Mouse (Mus musculus) hindbrain, embryonic 10.5 days (tissue): Measurements from ENCODE around the gene Matk. TPM values are rescaled to one million over a fixed set of nuclear protein-coding genes. Genes with fewer than 3 reads are reported as not detected.

Source experiments
- DNase-seq: peaks from one replicate; pipeline ENCODE4 v3.0.0-alpha.2; 2017; ENCODE audit warnings: low spot score
- H3K27ac ChIP-seq: fragments of 300-500 bp; sonication (generic); 2 replicates; pipeline ENCODE4 v1.5.1; 2016; ENCODE audit warnings: mild to moderate bottlenecking, moderate library complexity
- H3K27me3 ChIP-seq: fragments of 300-500 bp; sonication (generic); 2 replicates; pipeline ENCODE4 v1.6.1; 2016; ENCODE audit warnings: mild to moderate bottlenecking; ENCODE audit not compliant: poor library complexity, insufficient read depth, severe bottlenecking
- H3K36me3 ChIP-seq: fragments of 300-500 bp; sonication (generic); 2 replicates; pipeline ENCODE4 v1.6.1; 2016; ENCODE audit warnings: mild to moderate bottlenecking, moderate library complexity
- H3K4me1 ChIP-seq: fragments of 300-500 bp; sonication (generic); replicated peaks from 2 replicates; pipeline ENCODE4 v1.6.1; 2016; ENCODE audit warnings: mild to moderate bottlenecking
- H3K4me3 ChIP-seq: fragments of 300-500 bp; sonication (generic); 2 replicates; pipeline ENCODE4 v1.5.1; 2016; ENCODE audit warnings: mild to moderate bottlenecking, moderate library complexity
- H3K9me3 ChIP-seq: fragments of 300-500 bp; sonication (generic); 2 replicates; pipeline ENCODE4 v1.6.1; 2016; ENCODE audit warnings: mild to moderate bottlenecking, moderate library complexity
- WGBS: fragments of 180-500 bp; shearing (Covaris S2); methylation state at CpG from one replicate; pipeline ENCODE4 v1.1.7; 2016; 5-methylcytosine and 5-hydroxymethylcytosine counted together
- polyA plus RNA-seq: library from polyadenylated mRNA; unstranded; fragments of >200 nt; fragmentation: Nextera tagmentation; extraction: Ambion mirVana; gene quantifications from 2 replicates; pipeline ENCODE4 v1.2.1, GENCODE M21; 2016

Gene Matk
- polyA plus RNA-seq, 1 experiment from 2014 or later = 3.9 TPM

DNA sequence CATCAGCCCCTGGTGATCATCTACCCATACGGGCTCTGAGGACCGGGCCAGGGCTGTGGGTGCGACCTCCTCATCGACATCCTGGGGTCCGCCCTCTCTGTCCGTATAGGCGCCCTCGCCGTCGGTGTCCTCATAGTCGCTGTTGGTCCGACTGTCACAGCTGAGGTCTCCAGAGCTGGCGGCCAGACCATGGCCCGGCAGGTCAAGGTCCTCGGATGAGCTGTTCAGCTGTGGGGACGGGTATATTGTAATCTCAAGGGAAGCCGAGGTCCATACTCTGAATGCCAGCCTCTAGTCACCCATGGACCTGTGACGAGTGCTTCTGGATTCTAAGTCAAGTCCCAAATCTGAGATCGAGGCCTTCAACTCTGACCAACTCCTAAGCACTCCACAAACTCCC is 21.1 kb downstream of the Matk start:
- Histone ChIP-seq H3K9me3 (no peaks in the 10 kb centered on the region), H3K27ac (no peak overlapping the region), H3K27me3 (peaks cover 6% of the 10 kb centered on the region; the same call in 1 of the 2 replicates), H3K4me3 (0 out of 2 replicates have a peak overlapping the region, but pooled peaks have one; percentile 2), H3K36me3 (peaks cover 60% of the 10 kb centered on the region), H3K4me1 (peaks cover 6% of the 10 kb centered on the region)
- 94% methylated on average over 19 of the region's 19 CpGs for WGBS
- DNase-seq = no peak

DNA sequence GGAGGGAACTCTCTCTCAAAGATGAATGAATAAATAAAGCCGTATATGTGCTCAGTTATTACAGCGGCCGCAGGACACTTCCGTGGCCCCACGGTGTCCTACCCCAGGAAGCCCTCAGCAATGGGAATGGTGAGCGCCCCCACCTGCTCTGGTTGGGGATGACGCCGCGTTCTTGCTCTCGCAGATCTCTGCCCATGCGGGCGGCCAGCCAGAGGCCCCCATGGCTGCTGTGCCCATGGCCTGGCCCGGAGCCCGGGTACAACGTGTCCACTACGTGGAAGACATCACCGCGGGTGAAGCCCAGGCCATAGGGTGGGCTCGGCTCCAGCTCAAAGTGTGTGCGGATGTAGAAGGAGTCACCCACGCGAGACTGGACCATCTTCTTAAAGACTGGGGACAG is 24.9 kb downstream of the Matk start:
- DNase-seq = no peak
- Histone ChIP-seq H3K4me3 (no peak overlapping the region), H3K36me3 (peaks cover 30% of the 10 kb centered on the region), H3K27me3 (peaks cover 39% of the 10 kb centered on the region), H3K9me3 (no peaks in the 10 kb centered on the region), H3K4me1 (peaks cover 19% of the 10 kb centered on the region), H3K27ac (no peak overlapping the region; the same call in 1 of the 2 replicates)
- WGBS = 78% methylated on average over 22 of the region's 22 CpGs

DNA sequence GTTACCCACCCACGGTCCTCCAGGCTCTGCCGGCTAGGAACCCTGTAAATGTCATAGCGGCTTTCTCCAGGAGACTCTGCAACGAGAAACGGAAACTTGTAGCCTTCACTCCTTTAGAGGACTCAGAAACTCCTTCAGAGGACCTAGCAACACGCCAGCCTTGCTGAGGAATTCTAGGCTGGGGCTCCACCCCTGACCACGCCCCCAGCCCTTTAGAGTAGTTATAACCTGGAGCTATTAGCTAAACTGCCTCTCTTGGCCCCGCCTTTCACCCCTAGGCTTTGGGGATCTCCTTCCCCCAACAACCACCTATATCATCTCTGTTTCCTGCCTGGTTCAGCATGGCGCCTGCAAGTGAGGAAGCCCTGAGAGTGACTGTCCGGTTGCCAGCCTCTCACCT is 26.8 kb downstream of the Matk start:
- Histone ChIP-seq H3K9me3 (no peaks in the 10 kb centered on the region), H3K36me3 (peaks cover 12% of the 10 kb centered on the region; the same call in 1 of the 2 replicates), H3K4me1 (peaks cover 23% of the 10 kb centered on the region), H3K27me3 (peaks cover 57% of the 10 kb centered on the region), H3K4me3 (0 out of 2 replicates have a peak overlapping the region, but pooled peaks have one; percentile 5), H3K27ac (no peak overlapping the region)
- DNase-seq = no peak
- 47% methylated on average over 10 of the region's 10 CpGs for WGBS

DNA sequence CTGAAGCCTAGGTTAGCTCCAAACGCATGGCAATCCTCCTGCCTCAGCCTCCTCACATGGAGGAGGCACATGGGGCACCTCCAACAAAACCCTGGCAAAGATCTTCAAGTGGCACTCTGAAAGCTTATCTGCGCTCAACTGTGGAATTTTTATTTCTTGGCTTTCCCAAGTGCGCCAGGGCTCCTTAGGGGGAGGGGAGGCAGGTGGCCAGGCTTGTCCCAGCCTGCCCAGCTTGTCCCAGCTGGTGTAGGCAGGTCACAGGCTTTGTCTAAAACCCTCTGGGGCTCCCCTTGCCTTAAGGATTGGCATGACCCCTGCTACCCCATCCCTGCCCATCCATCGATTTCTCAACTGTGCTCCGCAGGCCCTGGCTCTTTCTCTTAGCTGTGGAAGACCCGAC is 31.5 kb downstream of the Matk start:
- H3K27ac ChIP-seq = peak overlapping the region; percentile 59; the same call in 1 of the 2 replicates
- WGBS = 51% methylated on average over 6 of the region's 6 CpGs
- H3K4me3 ChIP-seq = peak overlapping the region; percentile 60; the same call in 1 of the 2 replicates
- no peaks in the 10 kb centered on the region for H3K36me3 ChIP-seq
- peaks cover 44% of the 10 kb centered on the region for H3K4me1 ChIP-seq
- peaks cover 78% of the 10 kb centered on the region for H3K27me3 ChIP-seq
- no peaks in the 10 kb centered on the region for H3K9me3 ChIP-seq
- DNase-seq = no peak

DNA sequence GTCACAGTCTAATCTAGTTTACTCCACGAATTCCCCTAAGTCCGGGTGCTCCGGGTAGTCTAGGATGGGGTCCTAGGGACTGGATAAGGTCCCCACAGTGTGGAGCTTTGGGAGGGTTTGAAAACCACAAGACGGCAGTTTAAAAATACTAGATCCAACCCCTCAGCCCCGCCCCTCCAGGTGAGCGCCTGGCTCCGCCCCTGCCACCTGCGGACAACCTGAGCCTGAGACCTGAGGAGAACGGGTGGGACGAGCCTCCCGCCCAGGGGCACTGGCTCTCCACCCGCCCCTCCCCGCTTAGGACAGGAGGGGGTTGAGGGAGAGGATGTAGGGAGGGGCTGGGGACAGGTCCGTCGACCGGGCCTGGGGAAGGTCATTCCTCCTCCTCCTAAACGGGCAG is 32.0 kb downstream of the Matk start:
- peak overlapping the region; percentile 60 for H3K4me3 ChIP-seq
- peaks cover 79% of the 10 kb centered on the region for H3K27me3 ChIP-seq
- H3K27ac ChIP-seq = peak overlapping the region; percentile 87
- no peaks in the 10 kb centered on the region for H3K9me3 ChIP-seq
- peaks cover 41% of the 10 kb centered on the region for H3K4me1 ChIP-seq
- WGBS = 11% methylated on average over 17 of the region's 17 CpGs
- no peak for DNase-seq
- no peaks in the 10 kb centered on the region for H3K36me3 ChIP-seq

DNA sequence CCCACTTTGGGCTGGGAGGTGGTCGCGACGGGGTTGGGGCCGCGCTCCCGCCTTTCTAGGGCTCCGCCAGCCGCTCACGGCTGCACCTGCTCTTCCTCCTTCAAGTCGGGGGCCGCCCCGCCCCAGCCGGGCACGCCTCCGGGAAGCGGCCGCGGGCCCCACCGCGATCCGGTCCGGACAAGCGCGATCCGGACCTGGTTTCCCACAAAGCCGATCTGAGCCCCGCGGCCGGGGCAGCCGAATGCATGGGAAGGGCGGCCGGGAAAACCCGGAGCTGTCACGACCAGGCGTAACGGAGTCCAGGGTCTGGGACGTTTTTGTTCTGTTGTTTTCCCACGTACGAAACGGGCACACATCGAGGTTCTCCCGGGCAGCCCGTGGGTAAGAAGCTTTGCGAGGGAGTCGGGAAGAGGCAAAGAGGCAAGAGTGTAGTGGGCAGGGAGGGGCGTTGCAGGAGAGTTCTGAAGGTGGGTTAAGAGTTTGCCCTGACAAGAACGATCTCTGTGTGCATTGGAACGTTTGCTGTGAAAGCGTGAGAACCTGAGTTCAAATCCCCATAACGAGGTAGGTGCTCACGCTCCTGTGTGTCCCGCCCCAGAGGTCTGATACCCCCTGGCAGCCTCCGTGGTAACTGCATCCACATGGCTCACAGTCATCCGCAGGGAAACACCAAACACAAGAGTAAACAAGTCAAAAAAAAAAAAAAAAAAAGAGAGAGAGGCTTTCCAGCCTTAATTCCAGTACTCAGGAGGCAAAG is 33.1 kb downstream of the Matk start:
- peak; percentile 93 for DNase-seq
- peaks cover 79% of the 10 kb centered on the region for H3K27me3 ChIP-seq
- no peaks in the 10 kb centered on the region for H3K36me3 ChIP-seq
- no peaks in the 10 kb centered on the region for H3K9me3 ChIP-seq
- H3K27ac ChIP-seq = peak overlapping the region; percentile 87
- WGBS = 2% methylated on average over 54 of the region's 54 CpGs
- H3K4me3 ChIP-seq = peak overlapping the region; percentile 60
- H3K4me1 ChIP-seq = peaks cover 39% of the 10 kb centered on the region

DNA sequence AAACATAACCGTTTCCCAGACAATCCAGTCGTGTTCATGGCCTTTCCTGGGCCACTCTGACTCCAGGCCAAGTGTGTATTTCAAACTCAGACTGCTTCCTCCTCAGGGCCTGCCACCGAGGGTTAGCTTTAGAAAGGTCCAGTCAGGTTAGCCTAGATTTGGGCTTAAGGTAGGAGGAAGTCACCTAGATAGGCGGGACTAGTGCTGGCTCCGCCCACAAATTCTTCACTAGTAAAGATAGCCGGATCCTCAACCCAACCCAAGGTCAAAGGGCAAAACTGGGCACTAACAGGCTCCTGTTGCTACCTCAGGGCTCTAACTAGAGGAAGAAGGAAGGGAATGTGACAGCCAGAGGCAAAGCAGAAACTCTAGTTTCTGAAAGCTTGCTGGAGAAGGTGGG is 33.9 kb downstream of the Matk start:
- H3K27me3 ChIP-seq = peaks cover 79% of the 10 kb centered on the region
- H3K27ac ChIP-seq = no peak overlapping the region
- WGBS = 42% methylated on average over 6 of the region's 6 CpGs
- no peak for DNase-seq
- H3K36me3 ChIP-seq = no peaks in the 10 kb centered on the region
- peaks cover 39% of the 10 kb centered on the region for H3K4me1 ChIP-seq
- no peaks in the 10 kb centered on the region for H3K9me3 ChIP-seq
- no peak overlapping the region; the same call in 1 of the 2 replicates for H3K4me3 ChIP-seq

DNA sequence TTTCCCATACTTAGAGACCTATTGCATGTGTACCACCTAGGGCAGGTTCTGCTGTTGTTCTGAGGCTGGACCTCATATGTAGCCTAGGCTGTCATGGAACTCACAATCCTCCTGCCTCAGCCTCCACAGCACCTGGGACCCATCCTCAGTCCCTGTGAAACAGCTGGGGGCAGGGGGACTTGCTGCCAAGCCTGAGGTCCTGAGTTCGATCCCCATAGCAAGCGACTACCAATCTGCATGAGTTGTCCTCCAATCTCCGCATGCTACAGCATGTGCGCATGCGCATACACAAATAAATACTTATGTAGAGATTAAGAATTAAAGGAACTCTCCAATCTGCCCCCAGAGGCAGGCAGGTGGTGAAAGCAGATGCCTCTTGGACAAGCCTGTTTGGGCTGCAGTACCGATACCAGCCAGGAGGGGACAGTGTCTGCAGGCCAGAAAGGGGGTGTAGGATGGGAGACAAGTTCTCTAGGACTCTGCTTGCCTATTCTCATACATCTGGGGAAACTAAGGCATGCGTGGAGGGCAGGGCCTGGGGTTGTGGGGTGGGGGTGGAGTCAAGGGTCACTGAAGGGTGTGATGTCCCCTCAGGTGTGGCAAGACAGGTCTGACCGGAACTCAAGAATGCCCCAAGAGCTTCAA is 34.9 kb downstream of the Matk start:
- Histone ChIP-seq H3K4me3 (no peak overlapping the region), H3K9me3 (no peaks in the 10 kb centered on the region), H3K27me3 (peaks cover 80% of the 10 kb centered on the region), H3K27ac (no peak overlapping the region), H3K4me1 (peaks cover 39% of the 10 kb centered on the region), H3K36me3 (no peaks in the 10 kb centered on the region)
- peak; percentile 62 for DNase-seq
- 59% methylated on average over 8 of the region's 8 CpGs for WGBS

DNA sequence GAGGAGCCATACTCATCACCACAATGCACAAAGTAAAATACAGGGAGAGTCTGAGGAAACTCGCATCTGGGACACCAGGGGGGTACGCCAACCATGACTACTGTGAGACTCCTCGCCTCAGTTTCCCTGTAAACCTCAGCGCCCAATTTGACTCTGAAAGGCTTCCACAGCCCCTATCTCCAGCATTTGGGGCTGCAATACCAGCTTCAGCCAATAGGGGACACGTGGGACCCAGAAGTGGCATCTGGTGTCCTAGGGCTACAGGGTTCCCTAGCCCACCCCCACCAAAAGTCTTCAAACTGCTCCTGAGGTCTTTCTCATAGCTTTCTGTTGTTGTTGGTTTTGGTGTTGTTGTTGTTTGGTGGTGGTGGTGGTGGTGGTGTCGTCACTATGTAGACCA is 35.9 kb downstream of the Matk start:
- peaks cover 44% of the 10 kb centered on the region for H3K4me1 ChIP-seq
- no peaks in the 10 kb centered on the region for H3K36me3 ChIP-seq
- no peak overlapping the region for H3K27ac ChIP-seq
- H3K4me3 ChIP-seq = 0 out of 2 replicates have a peak overlapping the region, but pooled peaks have one; percentile 11
- peaks cover 70% of the 10 kb centered on the region for H3K27me3 ChIP-seq
- DNase-seq = peak; percentile 55
- WGBS = 29% methylated on average over 6 of the region's 6 CpGs
- no peaks in the 10 kb centered on the region for H3K9me3 ChIP-seq

DNA sequence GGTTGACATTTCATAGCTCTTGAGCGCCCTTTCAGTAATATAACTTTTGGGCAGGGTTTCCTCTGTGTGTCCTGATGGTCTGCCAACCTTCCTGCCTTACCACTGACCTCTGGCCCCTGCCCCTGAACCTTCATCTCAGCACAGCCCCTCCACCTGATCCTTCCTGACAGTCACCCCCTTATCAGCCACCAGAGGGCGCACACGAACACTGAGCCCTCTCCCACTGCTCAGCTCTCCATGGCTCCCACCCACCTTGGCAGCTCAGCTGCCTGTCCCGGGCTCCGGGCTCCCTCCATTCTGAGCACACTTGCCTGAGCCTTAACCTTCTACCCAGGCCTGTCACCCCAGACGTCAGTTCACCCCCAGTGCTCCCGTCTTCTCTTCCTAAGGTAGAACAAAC is 36.5 kb downstream of the Matk start:
- DNase-seq = peak; percentile 60
- H3K4me1 ChIP-seq = peaks cover 48% of the 10 kb centered on the region

DNA sequence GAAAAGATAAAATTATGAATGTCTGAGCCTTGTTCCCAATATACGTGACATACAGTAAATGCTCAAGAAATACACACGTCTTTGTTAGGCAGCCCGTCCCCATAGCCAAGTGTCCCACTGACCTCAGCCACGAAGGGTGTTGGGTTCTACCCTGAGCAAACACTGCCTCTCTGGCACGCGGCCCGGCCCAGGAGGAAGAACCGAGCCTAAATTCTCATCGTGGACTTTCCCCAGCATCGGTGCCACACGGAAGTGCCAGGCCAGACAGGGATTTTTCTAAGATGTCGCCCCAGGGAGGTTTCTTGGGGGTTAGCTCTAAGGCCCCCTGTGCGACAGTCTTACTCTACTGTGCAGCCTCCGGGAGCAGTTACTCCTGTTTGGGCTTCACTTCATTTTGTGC is 37.1 kb downstream of the Matk start:
- H3K9me3 ChIP-seq = no peaks in the 10 kb centered on the region
- peaks cover 58% of the 10 kb centered on the region for H3K27me3 ChIP-seq
- DNase-seq = no peak
- WGBS = 62% methylated on average over 14 of the region's 14 CpGs
- H3K36me3 ChIP-seq = no peaks in the 10 kb centered on the region
- H3K27ac ChIP-seq = no peak overlapping the region
- H3K4me3 ChIP-seq = no peak overlapping the region
- peaks cover 48% of the 10 kb centered on the region for H3K4me1 ChIP-seq

More for the DNA sequence above, 36.5 kb downstream of the Matk start:
- peaks cover 63% of the 10 kb centered on the region for H3K27me3 ChIP-seq
- no peak overlapping the region for H3K27ac ChIP-seq
- H3K4me3 ChIP-seq = no peak overlapping the region
- no peaks in the 10 kb centered on the region for H3K36me3 ChIP-seq
- WGBS = 5% methylated on average over 7 of the region's 7 CpGs
- H3K9me3 ChIP-seq = no peaks in the 10 kb centered on the region

DNA sequence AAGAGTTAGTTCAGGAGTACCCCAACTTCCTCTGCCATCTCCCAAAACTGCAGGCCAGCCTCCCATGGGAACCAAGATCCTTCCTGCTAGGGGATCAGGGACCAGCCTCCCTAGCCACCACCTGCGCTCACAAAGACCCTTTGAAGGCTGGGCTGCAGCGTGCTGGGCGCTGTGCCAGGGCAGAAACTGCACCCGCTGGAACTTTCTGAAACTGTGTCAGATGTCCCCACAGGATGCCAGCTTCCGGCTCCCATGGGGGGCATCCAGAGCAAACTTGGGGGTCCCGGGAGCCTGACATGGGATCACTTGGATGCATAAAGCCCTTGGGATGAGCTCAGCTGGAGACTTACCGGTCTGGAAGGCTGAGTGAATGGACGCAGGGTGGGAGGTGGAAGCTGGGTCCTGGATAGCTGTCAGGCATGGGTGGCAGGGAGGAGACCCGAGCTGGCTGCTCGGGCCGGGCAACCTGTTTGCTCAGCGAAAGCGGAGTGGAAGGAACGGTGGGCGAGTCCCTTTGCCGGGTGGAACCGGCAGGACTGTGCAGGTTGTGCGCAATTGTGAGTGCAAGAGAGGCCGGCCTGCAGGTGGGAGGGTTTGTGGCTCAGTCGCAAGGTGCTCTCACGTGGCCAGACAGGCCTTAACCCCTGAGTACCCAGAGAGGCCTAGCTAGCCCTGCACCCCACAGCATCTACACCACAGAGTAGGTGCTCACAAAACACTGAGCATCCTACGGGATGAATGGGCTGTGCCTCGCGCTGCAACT is 38.1 kb downstream of the Matk start:
- Histone ChIP-seq H3K27ac (no peak overlapping the region; the same call in 1 of the 2 replicates), H3K27me3 (peaks cover 50% of the 10 kb centered on the region), H3K4me3 (peak overlapping the region; percentile 16; the same call in 1 of the 2 replicates), H3K9me3 (no peaks in the 10 kb centered on the region), H3K36me3 (0 out of 2 replicates have a peak, but pooled peaks cover 8% of the 10 kb centered on the region), H3K4me1 (peaks cover 40% of the 10 kb centered on the region)
- DNase-seq = no peak
- 17% methylated on average over 24 of the region's 24 CpGs for WGBS
